Mouse (Mus musculus) CD4-positive naive resting alpha-beta T cell, adult 76 days (primary cell): ENCODE data around the gene Tmem143. TPM values are rescaled to one million over a fixed set of nuclear protein-coding genes. Genes with fewer than 3 reads are reported as not detected.

ENCODE experiments used
- total RNA-seq: library from RNA; stranded (reverse); gene quantifications from one replicate; pipeline ENCODE4 v1.2.4, GENCODE M21; 2023

Tmem143 gene
- total RNA-seq, result 9.1 TPM

GRCm38 (mm10) chr7:45896517-45897257, at the start of gene Tmem143, which contains the start of gene Syngr4:
TSS of gene Tmem143 (plus strand) at chr7:45896941.
TSS of gene Syngr4 (minus strand) at chr7:45896714.

GRCm38 (mm10) chr7:45872624-45873023, 24.1 kb upstream of the Tmem143 start, which contains the start of gene Kdelr1:
TSS of gene Kdelr1 (plus strand) at chr7:45872772.

GRCm38 (mm10) chr7:45878278-45878677, 18.5 kb upstream of the Tmem143 start, which contains the start of gene Grin2d:
TSS of gene Grin2d (minus strand) at chr7:45878378.

GRCm38 (mm10) chr7:45921242-45921621, 24.5 kb downstream of the Tmem143 start, which contains the start of gene Emp3:
TSS of gene Emp3 (minus strand) at chr7:45921404.

GRCm38 (mm10) chr7:45923762-45924428, 27.2 kb downstream of the Tmem143 start, which contains the start of gene Ccdc114:
TSS of gene Ccdc114 (plus strand) at chr7:45924072.

Other genes starting within 250 kb of the Tmem143 start
- gene Fut2, start 230.5 kb upstream of the Tmem143 start, total RNA-seq, result not detected
- gene Ntn5, start 212.9 kb upstream of the Tmem143 start, total RNA-seq, result not detected
- gene Sec1, start 202.5 kb upstream of the Tmem143 start, total RNA-seq, result not detected
- gene Car11, start 197.1 kb upstream of the Tmem143 start, total RNA-seq, result 8.1 TPM
- 29.5 TPM for gene Dbp, start 191.9 kb upstream of the Tmem143 start, total RNA-seq
- gene Rpl18, start 181.5 kb upstream of the Tmem143 start, total RNA-seq, result 2,694 TPM
- gene Sphk2, start 178.9 kb upstream of the Tmem143 start, total RNA-seq, result 21.3 TPM
- gene Fam83e, start 175.7 kb upstream of the Tmem143 start, total RNA-seq, result 1.5 TPM
- gene Spaca4, start 171.1 kb upstream of the Tmem143 start, total RNA-seq, result not detected
- gene Lmtk3, start 113.2 kb upstream of the Tmem143 start, total RNA-seq, result 0.82 TPM
- gene Sult2b1, start 112.3 kb upstream of the Tmem143 start, total RNA-seq, result 5.2 TPM
- gene Cyth2, start 82.4 kb upstream of the Tmem143 start, total RNA-seq, result 137 TPM
- gene Kcnj14, start 72.2 kb upstream of the Tmem143 start, total RNA-seq, result 1.5 TPM
- 29.9 TPM for gene Grwd1, start 66.0 kb upstream of the Tmem143 start, total RNA-seq
- gene Kdelr1, start 24.2 kb upstream of the Tmem143 start, total RNA-seq, result 38.2 TPM
- 0.76 TPM for gene Grin2d, start 18.6 kb upstream of the Tmem143 start, total RNA-seq
- not detected for gene Syngr4, start 227 bp upstream of the Tmem143 start, total RNA-seq
- gene Emp3, start 24.5 kb downstream of the Tmem143 start, total RNA-seq, result 269 TPM
- 2.6 TPM for gene Ccdc114, start 27.1 kb downstream of the Tmem143 start, total RNA-seq
- not detected for gene Abcc6, start 133.4 kb downstream of the Tmem143 start, total RNA-seq
- 43.4 TPM for gene Nomo1, start 136.8 kb downstream of the Tmem143 start, total RNA-seq
- not detected for gene Kcnj11, start 203.8 kb downstream of the Tmem143 start, total RNA-seq